8 mouse cellular contexts compared by ENCODE assay signal in the genomic region with DNA sequence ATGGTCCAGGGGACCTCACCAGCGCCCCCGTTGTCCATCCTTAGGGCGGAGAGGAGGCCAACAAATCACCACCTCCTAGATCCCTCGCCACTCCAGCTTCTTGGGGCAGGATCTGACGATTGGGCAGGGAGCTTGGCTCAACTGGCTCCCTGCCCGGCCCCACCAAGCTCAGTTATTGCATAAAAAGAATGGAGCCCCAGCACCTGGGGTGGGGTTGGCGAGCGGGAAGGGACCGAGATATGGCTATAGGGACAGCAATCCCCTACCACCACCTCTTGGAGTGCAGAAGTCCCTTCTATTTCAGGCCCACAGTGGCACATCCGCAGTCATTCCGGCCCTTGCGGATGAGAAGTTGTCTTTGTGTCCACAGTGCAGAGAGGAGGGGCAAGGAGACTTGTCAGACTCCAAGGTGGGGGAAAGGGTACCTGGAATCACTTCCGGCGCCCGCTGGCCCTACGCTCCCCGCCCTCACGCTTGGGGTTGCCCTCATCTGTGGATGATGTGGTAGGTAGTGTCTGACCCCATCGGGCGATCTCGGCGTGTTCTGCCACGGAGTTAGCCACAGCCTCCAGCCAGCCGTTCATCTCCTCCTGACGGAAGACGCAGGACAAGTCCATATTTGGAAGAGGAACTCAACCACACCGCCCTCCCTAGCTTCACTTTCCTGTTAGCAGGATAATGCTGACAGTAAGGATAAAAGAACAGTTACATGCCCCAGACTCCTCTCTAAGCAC. TPM values are rescaled to one million over a fixed set of nuclear protein-coding genes. Genes with fewer than 3 reads are reported as not detected.
A peak's percentile ranks its signal among the peaks of the same experiment; 100 is the strongest.
DNase-seq lines count a peak whose midpoint lies in the region; ATAC-seq and TF ChIP-seq lines count a peak whose summit lies in the region.

TSS of gene Gm20479 (minus strand) at position 559 of the 734 bp plus-strand sequence.

- no peak for DNase-seq in spleen, adult 2 months (ENCODE audit: low read depth in 1 of 2, low spot score in 2 of 2)
- no peak for DNase-seq in spleen, postnatal 14 days (ENCODE audit: low spot score in 2 of 2)
- DNase-seq in lung, postnatal 14 days, result peak; percentile 24
- DNase-seq in ovary, adult 18-20 months (ENCODE audit: low spot score), result no peak
- DNase-seq in cerebellum, postnatal 36 days, result no peak
- DNase-seq in right cerebral cortex, postnatal 14 days, result no peak

- 0 out of 2 replicates have a peak, but pooled peaks have one; percentile 9 for TF ChIP-seq POLR2A in spleen, adult 2 months (IDR thresholded peaks at IDR 0.05; ENCODE audit: low read depth, low read length)

- no peak for TF ChIP-seq CTCF in spleen, adult 2 months (IDR thresholded peaks at IDR 0.05; ENCODE audit: extremely low read depth, insufficient read depth, insufficient read length, insufficient replicate concordance)
- TF ChIP-seq CTCF in intestine, postnatal 0 days (IDR thresholded peaks at IDR 0.05; ENCODE audit: low read depth), result peak; percentile 38; the same call in 1 of the 2 replicates

- H3K4me2 ChIP-seq in forebrain, embryonic 13.5 days, result peak within 1 kb of the TSS; percentile 65
- peak within 1 kb of the TSS; percentile 94 for H3K4me2 ChIP-seq in intestine, postnatal 0 days (replicated peaks; ENCODE audit: low read depth)

- no peaks in the 10 kb centered on the region; the same call in 1 of the 2 replicates for H3K9me3 ChIP-seq in forebrain, embryonic 13.5 days (replicated peaks)
- H3K9me3 ChIP-seq in intestine, postnatal 0 days (ENCODE audit: control insufficient read depth), result no peaks in the 10 kb centered on the region

- peak within 1 kb of the TSS; percentile 46 for H3K9ac ChIP-seq in forebrain, embryonic 13.5 days
- peak within 1 kb of the TSS; percentile 54; the same call in 1 of the 2 replicates for H3K9ac ChIP-seq in intestine, postnatal 0 days (ENCODE audit: low read depth, low read length)

- 6% methylated on average over 27 of the region's 27 CpGs for WGBS in spleen, adult 2 months
- WGBS in forebrain, embryonic 13.5 days, result 6% methylated on average over 27 of the region's 27 CpGs
- WGBS in intestine, postnatal 0 days, result 8% methylated on average over 27 of the region's 27 CpGs

- peak within 1 kb of the TSS; percentile 89 for H3K27ac ChIP-seq in spleen, adult 2 months (ENCODE audit: insufficient read depth, low read length)
- no peak within 1 kb of the TSS for H3K27ac ChIP-seq in forebrain, embryonic 13.5 days
- peak within 1 kb of the TSS; percentile 81 for H3K27ac ChIP-seq in intestine, postnatal 0 days (ENCODE audit: low read depth, low read length)

- no peak for ATAC-seq in forebrain, embryonic 13.5 days
- no peak for ATAC-seq in intestine, postnatal 0 days

- H3K36me3 ChIP-seq in spleen, adult 2 months (ENCODE audit: control insufficient read depth, insufficient read depth, low read length), result peaks cover under 1% of the 10 kb centered on the region; the same call in 1 of the 2 replicates
- peaks cover 20% of the 10 kb centered on the region for H3K36me3 ChIP-seq in forebrain, embryonic 13.5 days (ENCODE audit: poor library complexity, severe bottlenecking)
- peaks cover 5% of the 10 kb centered on the region; the same call in 1 of the 2 replicates for H3K36me3 ChIP-seq in intestine, postnatal 0 days (ENCODE audit: control insufficient read depth, insufficient read depth)

- H3K4me3 ChIP-seq in spleen, adult 2 months (ENCODE audit: extremely low read depth, insufficient read depth, insufficient read length), result peak within 1 kb of the TSS; percentile 90
- peak within 1 kb of the TSS; percentile 73 for H3K4me3 ChIP-seq in forebrain, embryonic 13.5 days
- H3K4me3 ChIP-seq in intestine, postnatal 0 days (ENCODE audit: low read depth, low read length), result peak within 1 kb of the TSS; percentile 71

- no peaks in the 10 kb centered on the region for H3K27me3 ChIP-seq in spleen, adult 2 months (ENCODE audit: control insufficient read depth, insufficient read depth, low read length)
- H3K27me3 ChIP-seq in forebrain, embryonic 13.5 days, result peaks cover 37% of the 10 kb centered on the region
- peaks cover 3% of the 10 kb centered on the region; the same call in 1 of the 2 replicates for H3K27me3 ChIP-seq in intestine, postnatal 0 days (replicated peaks; ENCODE audit: control insufficient read depth, insufficient read depth, low read length)

- peaks cover 12% of the 10 kb centered on the region for H3K4me1 ChIP-seq in spleen, adult 2 months (ENCODE audit: control insufficient read depth, insufficient read depth, insufficient read length)
- H3K4me1 ChIP-seq in forebrain, embryonic 13.5 days, result peaks cover 39% of the 10 kb centered on the region
- H3K4me1 ChIP-seq in intestine, postnatal 0 days (replicated peaks; ENCODE audit: control insufficient read depth, insufficient read depth, low read length), result peaks cover 7% of the 10 kb centered on the region

RNA-seq across cellular contexts. Expression of gene Gm20479, which starts in this region (rescaled TPM):
- polyA plus RNA-seq in spleen, adult 2 months (2012; rRNA removed), result 0.47 and 0.54 TPM in 2 replicates
- polyA plus RNA-seq in forebrain, embryonic 13.5 days (2015; fragmentation: Nextera tagmentation; extraction: Ambion mirVana), result 0.62 TPM in 1 of 2 replicates, not detected in the other
- polyA plus RNA-seq in intestine, postnatal 0 days (2015; fragmentation: Nextera tagmentation; extraction: Ambion mirVana), result 0.61 and 0.72 TPM in 2 replicates
